Mouse (Mus musculus) layer of hippocampus, adult 18-20 months (tissue): ENCODE data around the gene Pigk. TPM values are rescaled to one million over a fixed set of nuclear protein-coding genes. Genes with fewer than 3 reads are reported as not detected.

Experiments
- DNase-seq, 2 experiments: peaks; one replicate each; pipeline ENCODE4 v3.0.0; 2022; ENCODE audit warnings: low spot score in 2 of 2
- total RNA-seq, 2 experiments: library from RNA; stranded (reverse); gene quantifications; 2 replicates each; pipeline ENCODE4 v1.2.3; 2021

The Pigk gene
- total RNA-seq, 2 experiments from 2014 or later = 44.1 to 50.4 TPM

GRCm38 (mm10) chr3:152969774-152970347 lies 256.0 kb downstream of the Pigk start:
- DNase-seq = peak in 1 of 2 experiments; percentile 59

DNA sequence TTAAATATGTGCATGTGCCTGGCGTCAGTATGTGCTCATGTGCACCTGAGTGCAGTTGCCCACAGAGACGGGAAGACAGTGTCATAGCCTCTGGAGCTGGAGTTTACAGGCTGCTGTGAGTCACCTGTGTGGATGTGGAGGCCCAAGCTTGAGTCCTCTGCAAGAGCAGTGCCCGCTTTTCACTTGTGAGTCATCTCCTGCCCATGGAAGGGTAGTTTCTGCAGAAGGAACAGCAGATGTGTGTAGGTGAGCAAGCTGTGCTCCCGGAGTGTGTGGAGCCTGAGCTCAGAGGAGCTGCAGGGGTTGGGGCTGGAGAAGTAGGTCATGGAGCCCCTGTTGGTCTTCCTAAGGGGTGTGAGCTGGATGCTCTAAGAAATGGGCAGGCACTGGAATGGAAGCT lies 257.5 kb downstream of the Pigk start:
- DNase-seq = peak; percentile 59 to 66

DNA sequence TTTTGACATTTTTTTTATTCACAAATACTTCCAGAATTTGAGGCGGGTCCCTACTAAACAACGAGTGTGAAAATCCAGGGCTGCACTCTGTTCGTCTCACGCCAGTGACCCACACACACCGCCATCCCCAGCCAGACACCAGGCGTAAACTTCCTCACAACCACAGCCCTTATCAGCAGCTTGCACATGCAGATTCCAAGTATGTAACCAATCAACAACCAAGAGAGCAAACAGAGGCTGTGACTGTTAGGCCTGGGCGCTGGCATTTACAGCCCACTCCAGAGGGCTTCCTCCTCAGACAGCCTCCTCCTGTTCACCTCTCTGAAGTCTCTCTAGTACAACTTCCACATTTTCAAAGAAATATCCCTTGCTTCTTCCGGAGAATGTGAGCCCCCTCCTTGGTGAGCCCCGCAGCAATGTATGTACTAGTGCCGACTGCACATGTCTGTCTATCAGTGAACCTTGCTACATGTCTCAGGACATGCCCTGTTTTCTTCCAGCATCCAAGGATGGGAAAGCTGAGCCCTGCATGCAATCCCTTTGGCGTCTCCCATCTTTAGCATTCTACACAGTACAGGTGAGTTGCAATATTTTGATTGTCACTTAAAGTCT lies 265.7 kb downstream of the Pigk start:
- DNase-seq = no peak

DNA sequence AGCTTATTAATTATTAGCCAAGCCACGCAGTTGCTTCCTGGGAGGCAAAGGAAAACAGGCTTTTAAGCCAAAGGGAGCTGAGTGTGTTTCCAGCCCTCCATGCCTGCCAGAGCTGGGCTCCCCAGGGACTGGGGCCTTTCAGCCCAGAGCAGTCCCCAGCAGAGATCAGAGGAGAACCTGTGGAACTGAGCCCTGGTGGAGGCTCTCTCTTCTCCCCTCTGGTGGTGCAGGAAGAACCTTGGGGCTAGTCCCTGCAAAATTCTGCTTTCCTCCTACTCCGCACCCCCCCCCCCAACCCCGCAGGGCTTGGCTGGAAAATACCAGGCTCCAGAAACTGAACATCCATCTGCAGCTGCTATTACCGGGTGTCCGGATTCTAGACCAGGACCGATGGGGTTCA lies 266.5 kb downstream of the Pigk start:
- no peak for DNase-seq

GRCm38 (mm10) chr3:152980978-152981974 lies 267.4 kb downstream of the Pigk start:
- DNase-seq = peak in 1 of 2 experiments; percentile 69

- DNase-seq = peak; percentile 73 to 83
Measured at GRCm38 (mm10) chr3:152981988-152982387, 268.1 kb downstream of the Pigk start, which contains the start of gene St6galnac5. Gene St6galnac5 (minus strand): TSS chr3:152982246.

GRCm38 (mm10) chr3:152990787-152991186 lies 276.9 kb downstream of the Pigk start:
- DNase-seq = no peak

DNA sequence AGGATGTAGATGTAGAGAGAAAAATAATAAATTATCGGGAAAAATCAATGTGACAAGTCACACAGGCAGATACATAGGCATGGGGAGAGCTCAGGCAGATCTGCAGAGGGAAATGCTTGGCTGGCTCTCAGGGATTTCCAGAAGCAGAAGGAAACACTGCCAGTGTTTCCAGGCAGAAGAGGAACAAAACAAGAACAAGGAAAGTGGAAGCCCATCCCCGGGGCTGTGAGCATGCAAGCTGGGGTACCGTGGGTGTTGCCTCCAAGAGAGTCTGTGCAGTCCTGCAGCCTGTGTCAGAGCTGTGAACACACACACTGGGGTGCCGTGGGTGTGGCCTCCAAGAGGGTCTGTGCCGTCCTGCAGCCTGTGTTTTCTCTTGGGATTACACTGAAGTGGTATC lies 279.7 kb downstream of the Pigk start:
- peak in 1 of 2 experiments; percentile 73 for DNase-seq

GRCm38 (mm10) chr3:152998106-152998505 lies 284.2 kb downstream of the Pigk start:
- no peak for DNase-seq

DNA sequence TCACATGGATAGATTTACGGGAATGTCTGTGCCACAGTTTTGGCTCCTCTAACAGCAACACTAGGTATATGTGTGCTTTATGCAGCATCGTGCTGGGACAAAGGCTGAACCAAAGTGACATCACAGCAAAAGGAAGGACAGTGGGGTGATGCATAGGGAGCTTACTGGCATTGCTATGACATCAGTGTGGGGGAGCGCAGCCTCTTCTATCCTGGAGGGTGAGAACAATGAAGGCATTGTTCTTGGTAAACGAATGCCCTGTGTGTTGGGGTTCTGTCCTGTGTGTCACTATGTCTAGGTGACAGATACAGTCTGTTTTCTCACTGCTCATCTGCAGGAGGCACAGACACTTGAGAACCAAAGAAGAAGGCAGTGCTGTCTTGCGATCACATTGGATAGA lies 285.0 kb downstream of the Pigk start:
- DNase-seq = no peak

DNA sequence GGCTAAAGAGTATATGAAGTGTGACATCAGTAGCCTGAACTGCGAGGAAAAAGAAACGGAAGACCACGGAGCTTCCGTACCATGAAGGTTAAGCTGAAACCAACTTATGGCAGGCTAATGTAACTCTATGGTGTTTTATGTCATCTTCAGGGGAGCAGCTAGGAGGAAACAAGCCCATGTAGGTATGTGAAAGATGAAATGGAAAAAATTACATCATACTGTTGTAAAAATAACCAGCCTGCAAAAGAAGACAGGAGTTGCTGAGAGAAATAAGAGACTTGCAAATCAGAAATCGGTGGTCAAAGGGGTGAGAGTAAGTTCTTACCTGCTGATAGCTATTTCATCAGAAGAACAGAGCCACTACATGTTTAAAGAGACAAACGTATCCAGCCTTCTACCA lies 293.0 kb downstream of the Pigk start:
- DNase-seq = no peak

GRCm38 (mm10) chr3:153016355-153016754 lies 302.5 kb downstream of the Pigk start:
- no peak for DNase-seq

- DNase-seq = no peak
Measured at GRCm38 (mm10) chr3:153018051-153018450, 304.2 kb downstream of the Pigk start.

GRCm38 (mm10) chr3:153024016-153024415 lies 310.1 kb downstream of the Pigk start:
- peak in 1 of 2 experiments; percentile 29 for DNase-seq

Other genes starting within 250 kb of the Pigk start
- 100 to 1,000 TPM; 247 to 253 TPM for gene Ak5, start 45.7 kb upstream of the Pigk start, total RNA-seq